Mouse (Mus musculus) brain, embryonic 14.5 days (tissue): ENCODE results near the gene Cacnb4. TPM values are rescaled to one million over a fixed set of nuclear protein-coding genes. Genes with fewer than 3 reads are reported as not detected.

Experiments
- DNase-seq: peaks from one replicate; pipeline ENCODE4 v3.0.0-alpha.2; 2011; ENCODE audit warnings: low read depth
- CTCF ChIP-seq: fragments of 200-500 bp; IDR thresholded peaks from 2 replicates; pipeline ENCODE4 v1.5.1; 2012; ENCODE audit warnings: inconsistent platforms, mild to moderate bottlenecking, moderate library complexity, borderline replicate concordance; ENCODE audit not compliant: insufficient read depth, insufficient read length; ENCODE audit errors: extremely low read depth
- POLR2A ChIP-seq: fragments of 200-500 bp; IDR thresholded peaks from 2 replicates; pipeline ENCODE4 v1.6.1; 2012; ENCODE audit warnings: mild to moderate bottlenecking, inconsistent platforms, borderline replicate concordance; ENCODE audit not compliant: poor library complexity, insufficient read depth, insufficient read length, severe bottlenecking; ENCODE audit errors: extremely low read depth
- polyA plus RNA-seq: library from polyadenylated mRNA; depleted of rRNA; stranded (reverse); fragments of >200 nt; gene quantifications from 2 replicates; pipeline ENCODE4 v1.2.3, GENCODE M21; 2012

Cacnb4 gene
- polyA plus RNA-seq, 1 experiment = 11.7 TPM

DNA sequence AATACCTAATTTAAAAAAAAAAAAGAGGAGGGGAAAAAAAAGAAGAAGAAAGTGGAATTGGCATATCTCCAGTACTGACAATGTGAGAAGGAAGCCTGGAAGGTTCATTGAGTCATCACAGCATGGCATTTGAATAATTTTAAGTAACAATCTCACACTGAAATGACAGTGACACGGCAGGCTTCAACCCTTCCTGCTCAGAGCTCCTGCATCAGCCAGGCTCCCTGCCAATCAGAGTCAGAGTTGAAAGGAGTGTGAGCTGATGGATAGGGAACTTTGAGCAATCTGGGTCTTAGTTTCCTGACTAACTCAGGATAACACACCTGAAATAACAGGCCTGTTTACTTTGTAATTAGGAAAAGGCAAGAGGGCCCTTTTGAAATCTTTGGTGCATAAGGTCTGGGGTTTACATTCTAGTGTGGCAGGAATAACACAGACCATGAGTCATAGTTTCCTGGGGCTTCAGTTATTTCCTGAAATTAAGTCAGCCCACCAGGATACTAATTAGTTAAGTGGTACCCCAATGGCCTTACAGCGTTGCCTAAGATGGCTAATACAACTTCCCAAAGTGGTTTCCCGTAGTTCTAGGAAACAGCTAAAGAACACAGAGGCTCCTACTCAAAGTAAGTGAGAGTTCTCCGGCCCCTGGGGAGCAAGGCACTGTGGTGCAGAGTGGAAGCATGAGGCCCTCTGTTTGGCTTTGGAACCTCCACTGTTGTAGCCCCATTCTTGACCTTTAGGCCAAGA lies 204.9 kb downstream of the Cacnb4 start:
- peak; percentile 58 for DNase-seq
- no peak for TF ChIP-seq POLR2A

DNA sequence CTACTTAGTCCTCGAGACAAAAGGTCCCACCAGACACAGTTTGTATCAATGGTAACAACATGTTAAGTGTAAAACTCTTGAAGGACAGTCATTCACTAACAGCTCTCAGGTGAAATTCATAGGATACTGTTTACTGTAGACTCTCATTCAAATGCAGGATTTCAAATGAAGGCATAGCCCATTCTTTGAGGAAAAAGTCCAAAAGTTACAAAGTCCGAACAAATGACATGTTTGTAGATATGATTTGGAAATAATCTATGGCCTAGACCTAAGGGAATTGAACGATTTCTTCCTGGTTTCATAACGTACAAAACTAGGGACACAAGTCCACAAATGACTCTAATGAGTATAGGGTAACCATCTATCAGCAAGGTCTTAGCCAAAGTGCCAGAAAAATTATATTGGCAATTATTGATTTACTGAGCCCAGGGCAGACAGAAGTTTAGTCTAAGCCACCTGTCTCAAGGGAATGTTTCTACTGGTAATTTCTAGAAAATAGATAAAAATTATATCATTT lies 206.5 kb downstream of the Cacnb4 start:
- TF ChIP-seq POLR2A (no peak), CTCF (no peak)
- DNase-seq = no peak

DNA sequence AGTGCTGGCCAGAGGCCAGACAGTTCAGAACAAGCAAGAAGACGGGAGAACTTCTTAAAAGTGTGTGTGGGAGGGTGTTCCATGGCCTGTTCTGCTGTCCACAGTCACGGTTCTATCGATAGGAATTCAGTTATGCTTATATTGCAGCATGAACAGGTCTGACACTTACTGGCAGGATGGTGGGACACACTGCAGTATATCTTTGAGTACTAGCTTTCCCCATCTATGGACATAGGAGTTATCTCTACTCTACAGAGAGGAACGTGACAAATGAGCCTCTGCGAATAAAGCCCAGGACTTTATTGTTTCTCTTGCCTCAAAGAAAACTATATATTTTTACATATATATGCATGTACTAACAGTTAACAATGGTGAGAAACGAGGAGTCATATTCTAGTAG lies 209.0 kb downstream of the Cacnb4 start:
- no peak for TF ChIP-seq CTCF
- TF ChIP-seq POLR2A = no peak
- no peak for DNase-seq

DNA sequence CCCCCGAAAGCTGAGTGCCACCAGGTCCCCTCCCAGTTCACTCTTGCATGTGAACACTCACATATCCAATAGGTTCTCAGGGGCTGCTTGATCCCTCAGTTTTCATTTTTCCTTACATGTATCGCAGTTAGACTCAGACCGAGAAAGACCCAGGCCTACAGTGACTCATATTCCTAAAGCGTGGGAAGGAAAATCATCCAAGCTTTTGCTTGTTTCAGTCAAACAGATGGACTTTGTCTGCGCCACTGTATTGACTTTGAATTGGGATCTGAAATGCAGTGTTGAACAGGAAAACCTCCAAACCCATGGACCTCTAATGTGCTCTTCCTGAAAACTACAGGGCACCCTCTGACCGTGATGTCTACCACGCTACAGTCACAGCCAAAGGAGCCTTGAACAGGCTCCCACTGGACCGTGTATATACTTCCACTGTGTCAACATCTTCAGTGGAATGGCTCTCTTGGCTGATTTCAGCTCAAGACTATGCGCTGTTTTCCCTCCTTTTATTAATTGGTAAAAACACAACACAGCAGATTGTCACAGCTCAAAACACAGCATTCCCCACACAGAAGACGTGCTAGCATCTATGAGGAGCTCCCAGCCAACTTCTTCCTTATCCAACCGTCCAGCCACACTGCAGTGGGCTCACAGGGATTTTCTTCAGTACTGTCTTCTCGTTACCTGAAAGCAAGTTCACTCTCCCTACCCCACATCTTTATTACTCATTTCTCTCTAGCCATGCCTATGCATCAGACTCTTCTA lies 215.2 kb downstream of the Cacnb4 start:
- TF ChIP-seq CTCF (no peak), POLR2A (no peak)
- no peak for DNase-seq

DNA sequence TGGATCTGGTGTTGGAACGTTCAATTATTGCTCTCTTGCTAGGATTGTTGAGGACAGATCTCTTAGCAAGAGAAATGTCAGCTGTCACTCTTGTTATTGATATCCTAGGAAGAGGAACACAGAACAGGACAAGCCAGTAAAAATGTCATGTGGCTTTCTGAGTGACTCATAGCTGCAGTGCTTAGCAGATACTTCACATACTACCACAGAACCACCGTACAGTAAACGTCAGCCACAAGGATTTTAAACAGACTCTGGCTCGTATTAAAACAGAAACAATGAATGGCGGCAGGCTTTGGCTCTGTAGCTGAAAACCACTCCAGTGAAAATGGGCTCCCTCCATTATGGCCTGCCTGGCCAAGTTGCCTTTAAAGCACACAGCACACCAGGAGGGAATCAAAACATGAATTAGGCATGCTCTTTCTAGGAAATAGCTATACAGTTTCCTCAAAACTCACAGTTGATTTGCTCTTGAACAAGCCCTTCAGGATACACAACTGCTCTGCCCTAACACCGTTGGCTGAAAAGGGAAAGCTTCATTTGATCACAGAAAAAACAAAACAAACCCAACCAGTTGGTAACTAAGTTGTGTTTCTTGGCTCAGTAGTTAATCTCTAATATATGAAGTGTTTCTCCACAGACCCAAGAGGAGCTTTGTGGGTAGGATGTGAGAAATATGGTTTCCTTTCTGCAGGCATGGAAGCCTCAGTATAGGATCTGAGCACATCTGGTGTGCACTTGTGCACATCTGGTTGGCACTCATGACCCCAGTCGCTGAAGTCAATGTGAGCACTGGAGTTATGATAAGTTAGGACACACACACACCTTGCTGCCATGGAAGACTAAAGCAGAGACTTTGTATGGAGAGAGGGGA lies 220.8 kb downstream of the Cacnb4 start:
- TF ChIP-seq CTCF = no peak
- no peak for TF ChIP-seq POLR2A
- peak; percentile 49 for DNase-seq

DNA sequence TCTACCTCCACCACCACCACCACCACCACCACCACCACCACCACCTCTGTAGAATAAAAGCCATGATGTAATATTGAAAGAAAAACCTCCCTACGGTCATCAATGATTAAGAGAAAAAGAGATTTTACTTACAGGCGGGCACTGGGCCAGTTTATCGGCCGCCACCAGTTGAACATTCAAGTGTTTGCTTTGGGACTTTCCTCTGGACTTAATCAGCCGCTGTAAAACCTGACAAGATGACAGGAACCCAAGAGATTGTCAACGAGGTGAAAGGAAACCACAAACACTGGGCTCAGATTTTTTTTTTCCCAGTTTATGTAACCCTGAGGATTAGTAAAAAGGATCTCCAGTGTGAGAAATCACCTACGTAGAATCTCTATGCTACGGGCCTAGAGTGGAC lies 226.8 kb downstream of the Cacnb4 start:
- no peak for TF ChIP-seq CTCF
- TF ChIP-seq POLR2A = no peak
- no peak for DNase-seq

DNA sequence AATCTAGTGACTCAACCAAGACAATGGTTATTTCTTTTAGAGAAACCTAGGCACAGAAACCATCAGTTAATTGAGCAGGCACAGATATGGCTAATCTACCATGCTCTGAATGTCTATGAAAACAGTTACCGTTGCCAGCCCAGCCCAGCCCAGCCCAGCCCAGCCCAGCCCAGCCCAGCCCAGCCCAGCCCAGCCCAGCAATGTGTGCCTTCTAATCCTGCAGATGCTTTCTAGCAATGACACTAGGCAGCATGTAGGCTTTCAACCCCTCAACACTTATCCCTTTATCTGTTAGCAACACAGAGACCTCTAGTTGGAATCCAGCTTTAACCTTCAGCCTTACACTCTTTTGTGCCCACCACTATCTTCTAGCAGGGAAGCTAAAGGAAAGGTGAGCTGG lies 227.7 kb downstream of the Cacnb4 start:
- TF ChIP-seq CTCF (no peak), POLR2A (no peak)

DNA sequence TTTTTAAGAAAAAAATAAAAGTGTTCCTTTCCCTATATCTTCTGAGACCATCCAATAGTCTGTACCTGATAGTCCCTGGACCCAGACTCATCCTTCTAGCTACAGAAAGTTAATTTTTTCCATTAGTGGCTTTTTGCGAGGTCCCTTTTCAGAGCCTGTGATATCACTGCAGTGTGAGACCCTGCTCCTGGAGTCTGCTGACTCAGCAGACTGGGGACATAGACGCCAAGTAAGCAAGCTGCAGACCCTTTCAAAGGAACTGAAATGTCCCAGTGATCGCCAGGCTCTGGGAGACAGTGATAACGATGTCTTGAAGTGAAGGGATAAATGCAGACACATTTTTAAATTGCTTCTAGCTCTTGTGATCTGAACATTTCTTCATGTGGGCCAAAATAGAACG lies 230.0 kb downstream of the Cacnb4 start:
- TF ChIP-seq POLR2A = no peak
- no peak for TF ChIP-seq CTCF
- DNase-seq = no peak

More for the DNA sequence above, 227.7 kb downstream of the Cacnb4 start:
- DNase-seq = no peak

DNA sequence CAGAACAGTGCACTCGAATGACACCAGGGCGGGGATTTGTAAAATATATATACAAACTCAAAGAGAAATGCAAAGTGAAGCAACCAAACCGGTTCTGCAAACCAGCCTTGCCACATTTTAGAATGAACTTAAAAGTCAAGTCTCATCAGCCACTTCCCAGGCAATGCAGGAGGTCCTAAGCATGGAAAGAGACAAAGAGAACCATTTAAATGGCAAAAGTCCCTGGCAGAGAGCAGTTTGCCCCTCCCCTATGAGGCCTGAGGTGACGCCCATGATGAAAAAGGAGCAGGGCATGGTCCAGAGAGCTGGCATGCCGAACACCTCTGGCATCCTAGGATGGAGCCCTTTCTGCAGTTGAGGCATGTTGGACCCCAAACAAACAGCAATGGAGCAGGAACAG lies 234.5 kb downstream of the Cacnb4 start:
- TF ChIP-seq POLR2A (no peak), CTCF (no peak)
- no peak for DNase-seq

DNA sequence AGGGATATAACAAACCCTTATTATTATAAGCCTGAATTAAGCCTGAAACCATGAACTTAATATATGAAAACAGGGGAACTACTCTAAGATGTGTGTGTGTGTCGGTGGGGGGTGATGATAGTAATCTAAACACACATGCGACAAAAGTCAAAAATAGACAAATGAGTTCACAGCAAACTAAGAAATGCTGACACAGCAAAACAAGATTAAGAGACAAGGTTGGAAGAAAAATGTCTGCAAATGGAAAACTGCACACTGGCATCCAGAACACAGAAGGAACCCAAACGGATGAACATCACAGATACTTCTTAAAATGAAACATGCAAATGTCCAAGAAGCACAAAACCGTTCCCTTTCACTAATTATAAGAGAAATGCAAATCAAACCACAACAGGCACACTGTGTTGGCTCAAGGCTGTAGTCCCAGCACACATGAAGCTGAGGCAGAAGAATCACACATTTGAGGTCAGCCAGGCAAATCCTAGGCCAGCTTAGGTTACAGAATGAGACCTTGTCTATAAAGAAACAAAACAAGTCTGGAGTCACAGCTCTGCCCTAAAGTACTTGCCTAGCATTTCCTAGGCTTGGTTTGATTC lies 236.1 kb downstream of the Cacnb4 start:
- TF ChIP-seq POLR2A (no peak), CTCF (no peak)
- no peak for DNase-seq

DNA sequence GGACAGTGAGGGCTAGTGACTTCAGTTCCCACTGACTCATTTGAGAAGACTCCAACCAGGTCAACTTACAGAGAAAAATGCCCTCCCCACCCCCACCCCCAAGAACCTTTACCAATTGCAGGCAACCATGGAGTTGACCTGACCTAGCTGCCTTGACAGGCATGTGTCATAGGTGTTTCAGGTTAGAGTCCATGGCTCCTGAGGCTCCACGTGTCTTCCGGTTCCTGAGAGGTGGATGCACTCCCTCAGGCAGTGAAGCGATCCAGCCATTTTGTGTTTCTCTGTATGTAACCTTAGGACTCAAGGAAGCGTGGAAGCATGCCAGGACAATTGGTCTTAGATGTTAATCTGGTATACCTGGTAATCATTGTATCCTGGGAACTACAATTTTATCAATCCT lies 238.2 kb downstream of the Cacnb4 start:
- TF ChIP-seq POLR2A (no peak), CTCF (no peak)
- DNase-seq = no peak

DNA sequence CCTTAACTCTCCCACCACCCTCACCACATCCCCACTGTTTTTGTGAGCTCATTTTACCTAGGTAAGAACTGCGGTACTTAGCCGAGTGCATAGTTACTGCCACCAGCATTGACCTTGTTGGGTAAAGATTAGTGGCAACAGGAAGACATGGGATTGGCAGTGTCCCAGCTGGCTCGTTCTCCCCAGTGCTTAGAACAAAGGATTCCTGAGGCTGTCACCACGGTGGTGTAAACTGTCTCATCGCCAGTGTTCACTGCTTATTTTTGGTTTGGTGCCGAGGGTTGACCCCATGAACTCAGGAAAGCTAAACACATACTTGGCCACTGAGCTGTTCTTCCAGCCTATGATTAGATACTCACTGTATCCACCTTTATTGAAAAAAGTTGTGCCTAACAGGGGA lies 238.6 kb downstream of the Cacnb4 start:
- DNase-seq = peak; percentile 72
- TF ChIP-seq CTCF = no peak
